8 mouse cellular contexts compared by ENCODE assay signal in the genomic region with DNA sequence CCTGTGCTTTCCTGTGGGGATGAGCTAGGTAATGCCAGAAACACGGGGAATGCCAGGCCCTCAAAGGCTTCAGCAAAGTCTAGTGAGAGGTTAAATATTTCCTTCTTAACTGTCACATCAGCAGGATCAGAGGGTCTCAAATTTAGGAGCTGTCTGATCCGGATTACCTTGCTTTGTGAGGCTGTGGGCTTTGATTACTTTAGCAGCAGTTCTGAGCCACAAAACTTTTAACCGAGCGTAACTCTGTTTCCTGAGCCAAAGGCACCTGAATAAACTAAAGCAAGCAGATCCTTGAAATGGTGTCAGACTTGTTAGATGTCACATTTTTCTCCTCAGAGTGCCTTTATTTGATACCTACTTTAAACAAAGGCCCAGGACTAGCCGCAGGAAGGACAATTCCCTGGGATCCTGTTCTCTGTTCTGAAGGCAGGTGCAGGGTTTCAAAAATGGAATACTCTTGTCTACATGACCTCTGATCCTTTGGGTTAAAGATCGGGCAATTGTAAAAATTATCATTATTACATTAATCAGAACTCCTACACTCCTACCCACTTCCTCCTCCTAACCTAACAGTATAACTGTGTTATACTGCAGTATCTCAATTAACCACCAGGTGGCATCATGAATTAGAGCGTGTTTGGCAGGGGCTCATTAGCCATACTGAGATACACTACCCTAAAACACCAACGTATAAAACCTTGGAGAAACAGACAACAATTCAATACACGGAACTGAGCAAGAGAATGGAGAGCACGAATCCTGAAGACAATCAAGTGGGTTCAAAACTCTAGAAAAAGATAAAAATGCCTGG.
DNase-seq lines count a peak whose midpoint lies in the region; ATAC-seq and TF ChIP-seq lines count a peak whose summit lies in the region.
"Had no signal": no experiment of that assay in that cellular context is flagged by ENCODE, and none has a peak within 500 bp of the region (broad histone marks: within the 10 kb centered on the region; RNA-seq: fewer than 3 reads in every experiment).

No protein-coding gene starts in this region.

- no peaks in the 10 kb centered on the region for H3K79me2 ChIP-seq in MEL (ENCODE audit: control insufficient read depth, insufficient read depth, low read length, poor library complexity)

- 50% methylated on average over 10 of the region's 10 CpGs for WGBS in hindbrain, embryonic 15.5 days
- 28% methylated on average over 10 of the region's 10 CpGs for WGBS in stomach, embryonic 14.5 days

- peak; percentile 71 for TF ChIP-seq RAD21 in MEL (IDR thresholded peaks at IDR 0.05; ENCODE audit: low read depth, low read length)

- no peak overlapping the region for H3K27ac ChIP-seq in MEL (ENCODE audit: control insufficient read depth, low read depth, low read length)
- H3K27ac ChIP-seq in hindbrain, embryonic 15.5 days (replicated peaks) = no peak overlapping the region
- H3K27ac ChIP-seq in stomach, embryonic 14.5 days (ENCODE audit: low read length) = no peak overlapping the region
- H3K27ac ChIP-seq: heart, embryonic 13.5 days had no signal

- H3K27me3 ChIP-seq in MEL (ENCODE audit: control insufficient read depth in 1 of 2, insufficient read depth in 2 of 2, low read length in 2 of 2) = no peaks in the 10 kb centered on the region; a peak in 1 of 4 replicates
- no peaks in the 10 kb centered on the region for H3K27me3 ChIP-seq in hindbrain, embryonic 15.5 days
- H3K27me3 ChIP-seq in stomach, embryonic 14.5 days (ENCODE audit: control insufficient read depth, insufficient read depth, low read length) = no peaks in the 10 kb centered on the region
- H3K27me3 ChIP-seq: heart, embryonic 13.5 days had no signal

- DNase-seq in left cerebral cortex, adult 18-20 months (ENCODE audit: low spot score in 2 of 2) = peak; percentile 7 to 33
- DNase-seq in left cerebral cortex, postnatal 36 days (ENCODE audit: low spot score in 2 of 2) = no peak
- peak; percentile 71 for DNase-seq in MEL (ENCODE audit: low read depth, low spot score)
- peak; percentile 58 to 88 for DNase-seq in cerebellum, postnatal 10 days
- DNase-seq in lung, postnatal 10 days = peak; percentile 73

- intact Hi-C loops in left cerebral cortex, postnatal 36 days (cut with DNase I) = loop anchor here (1.0 to 5.0 kb wide), 3 partner anchors 131 to 566 kb away; no protein-coding TSS in a partner anchor

- no peaks in the 10 kb centered on the region for H3K4me1 ChIP-seq in MEL (ENCODE audit: control insufficient read depth in 1 of 2, insufficient read depth in 2 of 2, low read length in 2 of 2)
- no peaks in the 10 kb centered on the region for H3K4me1 ChIP-seq in hindbrain, embryonic 15.5 days (replicated peaks)
- no peaks in the 10 kb centered on the region for H3K4me1 ChIP-seq in stomach, embryonic 14.5 days (ENCODE audit: control insufficient read depth, insufficient read depth, low read length)
- H3K4me1 ChIP-seq: heart, embryonic 13.5 days had no signal

- H3K9me3 ChIP-seq in MEL (replicated peaks; ENCODE audit: insufficient read depth, low read length) = no peaks in the 10 kb centered on the region
- no peaks in the 10 kb centered on the region for H3K9me3 ChIP-seq in hindbrain, embryonic 15.5 days
- H3K9me3 ChIP-seq in stomach, embryonic 14.5 days (ENCODE audit: control insufficient read depth, low read depth, low read length) = no peaks in the 10 kb centered on the region
- H3K9me3 ChIP-seq: heart, embryonic 13.5 days had no signal

- TF ChIP-seq EP300 in MEL (IDR thresholded peaks at IDR 0.05; ENCODE audit: low read depth in 1 of 2, low read length in 2 of 2) = no peak

- no peak overlapping the region for H3K9ac ChIP-seq in MEL (ENCODE audit: control insufficient read depth, low read depth, low read length, poor library complexity, severe bottlenecking)
- no peak overlapping the region for H3K9ac ChIP-seq in hindbrain, embryonic 15.5 days
- no peak overlapping the region for H3K9ac ChIP-seq in stomach, embryonic 14.5 days (replicated peaks; ENCODE audit: low read depth, low read length)
- H3K9ac ChIP-seq: heart, embryonic 13.5 days had no signal

- no peak for TF ChIP-seq POLR2A in MEL (IDR thresholded peaks at IDR 0.05; ENCODE audit: control insufficient read depth in 1 of 2, insufficient read depth in 1 of 2, low read depth in 1 of 2, low read length in 2 of 2, poor library complexity in 1 of 2)

- H3K4me3 ChIP-seq in MEL (ENCODE audit: control insufficient read depth in 1 of 2, insufficient read depth in 1 of 2, low read depth in 2 of 2, low read length in 2 of 2) = no peak overlapping the region
- H3K4me3 ChIP-seq in hindbrain, embryonic 15.5 days = no peak overlapping the region
- no peak overlapping the region for H3K4me3 ChIP-seq in stomach, embryonic 14.5 days (ENCODE audit: low read depth, low read length)
- H3K4me3 ChIP-seq: heart, embryonic 13.5 days had no signal

- peak; percentile 38 to 88 (median 69) for TF ChIP-seq CTCF in MEL (IDR thresholded peaks at IDR 0.05 in 2 of 3, conservative IDR thresholded peaks at IDR 0.05 in 1 of 3; ENCODE audit: control insufficient read depth in 1 of 3, insufficient read depth in 1 of 3, low read depth in 2 of 3, low read length in 3 of 3, poor library complexity in 1 of 3, severe bottlenecking in 1 of 3)

- no peak overlapping the region for H3K4me2 ChIP-seq in hindbrain, embryonic 15.5 days
- no peak overlapping the region for H3K4me2 ChIP-seq in stomach, embryonic 14.5 days (replicated peaks; ENCODE audit: low read depth, low read length)
- H3K4me2 ChIP-seq: heart, embryonic 13.5 days had no signal

- peak; percentile 81 for ATAC-seq in hindbrain, embryonic 15.5 days (ENCODE audit: low FRiP score, low read depth)
- peak; percentile 71; the same call in 1 of the 2 replicates for ATAC-seq in stomach, embryonic 14.5 days (ENCODE audit: insufficient number of reproducible peaks, insufficient read depth, low FRiP score, low read depth)

- no peaks in the 10 kb centered on the region for H3K36me3 ChIP-seq in MEL (ENCODE audit: control insufficient read depth in 1 of 2, insufficient read depth in 2 of 2, low read length in 2 of 2)
- no peaks in the 10 kb centered on the region for H3K36me3 ChIP-seq in hindbrain, embryonic 15.5 days
- no peaks in the 10 kb centered on the region for H3K36me3 ChIP-seq in stomach, embryonic 14.5 days (ENCODE audit: control insufficient read depth, insufficient read depth, low read length)
- H3K36me3 ChIP-seq: heart, embryonic 13.5 days had no signal

TF ChIP-seq in MEL, 35 proteins besides CTCF, POLR2A, EP300 and RAD21:
- peak; percentile 95 for TF ChIP-seq SMC3 (IDR thresholded peaks at IDR 0.05; ENCODE audit: low read depth, low read length)
- peak; percentile 66 for TF ChIP-seq ZC3H11A (IDR thresholded peaks at IDR 0.05; ENCODE audit: low read depth, low read length)
- no peak for TF ChIP-seq ZKSCAN1 (IDR thresholded peaks at IDR 0.05; ENCODE audit: low read depth, low read length)
TF ChIP-seq in MEL: peak in this region for 2.

Comparison
In these comparisons a context has a peak if more than half of its experiments do, and no peak if none do; other contexts are left out.
1. DNase-seq: peak in left cerebral cortex, adult 18-20 months (2 of 2), MEL (single experiment), cerebellum, postnatal 10 days (2 of 2) and lung, postnatal 10 days (single experiment); none in left cerebral cortex, postnatal 36 days (0 of 2).